Mouse (Mus musculus): ENCODE data around the gene Piezo1. TPM values are rescaled to one million over a fixed set of nuclear protein-coding genes. Genes with fewer than 3 reads are reported as not detected.

Gene Piezo1
- total and polyA plus RNA-seq, 2 experiments from 2014 or later = 1.2 to 10.0 TPM

DNA sequence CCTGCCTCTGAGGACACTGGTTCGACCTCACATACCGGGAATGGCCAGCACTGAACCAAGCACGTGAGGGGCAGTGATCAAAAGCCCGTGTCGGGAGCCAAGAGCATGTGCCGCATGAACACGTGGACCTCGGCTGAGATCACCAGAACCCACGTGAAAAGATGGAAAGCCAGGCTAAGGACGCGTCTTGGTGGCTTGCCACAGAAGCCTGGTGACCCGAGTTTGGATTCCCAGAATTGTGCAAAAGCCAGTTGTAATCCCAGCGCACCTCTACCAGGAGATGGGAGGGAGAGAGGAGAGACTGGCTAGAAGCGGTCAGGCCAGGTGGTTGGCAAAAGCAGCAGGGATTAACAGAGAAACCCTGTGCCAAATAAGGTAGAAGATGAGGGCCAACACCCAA lies 35.4 kb downstream of the Piezo1 start:
- ATAC-seq (no peak), DNase-seq (ENCODE audit: low spot score) (no peak)
- no peaks in the 10 kb centered on the region for H3K27me3 ChIP-seq (ENCODE audit: insufficient read depth, low read length)
- TF ChIP-seq CTCF (IDR thresholded peaks at IDR 0.05; ENCODE audit: low read depth) = no peak
- no peaks in the 10 kb centered on the region for H3K36me3 ChIP-seq (ENCODE audit: insufficient read depth, low read length)
- H3K27ac ChIP-seq = no peak overlapping the region
- no peak overlapping the region for H3K9ac ChIP-seq (replicated peaks; ENCODE audit: low read length)
- H3K9me3 ChIP-seq (ENCODE audit: low read length) = no peaks in the 10 kb centered on the region
- no peak overlapping the region for H3K4me2 ChIP-seq (ENCODE audit: low read depth, low read length)
- 91% methylated on average over 14 of the region's 14 CpGs for WGBS
- H3K4me1 ChIP-seq (ENCODE audit: insufficient read depth, low read length) = no peaks in the 10 kb centered on the region
- no peak overlapping the region for H3K4me3 ChIP-seq (ENCODE audit: low read length)

DNA sequence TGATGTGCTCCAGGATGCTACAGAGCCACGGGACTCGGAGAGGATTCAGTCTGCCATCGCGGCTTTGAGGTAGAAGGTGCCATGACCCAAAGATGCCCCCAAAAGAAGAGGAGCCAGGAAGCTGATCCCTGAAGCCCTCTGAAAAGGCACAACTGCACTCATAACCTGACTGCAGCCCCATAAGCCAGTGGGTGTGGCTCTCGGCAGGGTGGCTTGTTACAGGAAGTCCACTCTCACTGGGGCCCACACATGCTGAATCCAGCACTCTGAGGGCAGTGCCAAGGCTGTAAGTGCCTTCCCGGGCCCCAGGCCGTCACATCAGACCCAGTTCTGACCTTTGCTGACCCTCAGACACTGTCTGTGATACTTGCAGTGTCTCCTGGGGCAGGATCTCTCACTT lies 38.7 kb downstream of the Piezo1 start:
- Histone ChIP-seq H3K4me3 (ENCODE audit: low read length) (no peak overlapping the region), H3K27ac (no peak overlapping the region), H3K9ac (replicated peaks; ENCODE audit: low read length) (no peak overlapping the region), H3K4me2 (ENCODE audit: low read depth, low read length) (no peak overlapping the region), H3K9me3 (ENCODE audit: low read length) (no peaks in the 10 kb centered on the region), H3K4me1 (ENCODE audit: insufficient read depth, low read length) (no peaks in the 10 kb centered on the region), H3K36me3 (ENCODE audit: insufficient read depth, low read length) (no peaks in the 10 kb centered on the region), H3K27me3 (ENCODE audit: insufficient read depth, low read length) (no peaks in the 10 kb centered on the region)
- TF ChIP-seq CTCF (IDR thresholded peaks at IDR 0.05; ENCODE audit: low read depth) = no peak
- ATAC-seq (no peak), DNase-seq (ENCODE audit: low spot score) (no peak)
- 77% methylated on average over 7 of the region's 7 CpGs for WGBS

DNA sequence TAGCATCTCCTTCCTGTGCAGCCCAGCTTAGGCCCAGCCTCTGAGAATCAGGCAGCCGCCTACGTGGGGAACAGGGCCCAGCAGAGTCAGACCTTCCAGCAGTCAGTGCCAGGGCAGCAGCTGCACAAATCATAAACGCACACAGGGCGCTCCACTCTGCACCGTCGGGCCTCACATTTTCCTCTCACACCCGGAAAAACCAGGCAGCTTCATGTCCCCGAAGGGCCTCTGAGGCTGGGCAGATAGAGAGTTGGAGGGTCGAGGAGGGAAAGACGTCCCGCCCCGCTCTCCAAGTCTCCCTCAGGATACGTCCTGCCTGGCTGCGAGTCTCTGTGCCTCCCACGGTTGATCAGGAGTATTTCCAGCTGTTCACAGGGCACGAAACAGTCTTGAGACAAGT lies 39.6 kb downstream of the Piezo1 start:
- Histone ChIP-seq H3K36me3 (ENCODE audit: insufficient read depth, low read length) (no peaks in the 10 kb centered on the region), H3K27me3 (ENCODE audit: insufficient read depth, low read length) (no peaks in the 10 kb centered on the region), H3K9me3 (ENCODE audit: low read length) (no peaks in the 10 kb centered on the region), H3K27ac (no peak overlapping the region), H3K4me1 (ENCODE audit: insufficient read depth, low read length) (no peaks in the 10 kb centered on the region), H3K4me3 (ENCODE audit: low read length) (no peak overlapping the region), H3K4me2 (ENCODE audit: low read depth, low read length) (no peak overlapping the region), H3K9ac (replicated peaks; ENCODE audit: low read length) (no peak overlapping the region)
- DNase-seq (ENCODE audit: low spot score) (no peak), ATAC-seq (no peak)
- 66% methylated on average over 16 of the region's 16 CpGs for WGBS
- no peak for TF ChIP-seq CTCF (IDR thresholded peaks at IDR 0.05; ENCODE audit: low read depth)

DNA sequence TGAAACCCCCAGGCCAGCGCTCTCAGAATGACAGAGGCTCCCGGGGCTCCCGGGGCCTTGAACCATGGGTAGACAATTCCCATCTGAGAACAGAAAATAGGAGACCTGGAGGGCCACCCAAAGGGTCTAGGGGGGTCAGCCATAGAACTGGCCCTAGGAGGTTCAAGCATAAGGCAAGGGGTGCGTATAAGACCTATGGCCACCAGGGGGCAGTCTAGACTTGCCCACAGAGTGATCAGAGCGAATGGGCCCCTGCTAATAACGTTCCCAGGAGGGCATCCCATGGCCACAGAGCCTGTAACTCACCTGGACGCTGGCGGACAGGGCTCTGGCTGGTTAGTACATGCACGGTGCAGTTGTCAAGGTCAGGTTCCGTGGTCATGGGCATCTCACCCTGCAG lies 50.3 kb downstream of the Piezo1 start:
- Histone ChIP-seq H3K4me1 (ENCODE audit: insufficient read depth, low read length) (no peaks in the 10 kb centered on the region), H3K4me3 (ENCODE audit: low read length) (no peak overlapping the region), H3K9ac (replicated peaks; ENCODE audit: low read length) (no peak overlapping the region), H3K9me3 (ENCODE audit: low read length) (no peaks in the 10 kb centered on the region), H3K27me3 (ENCODE audit: insufficient read depth, low read length) (no peaks in the 10 kb centered on the region), H3K4me2 (ENCODE audit: low read depth, low read length) (no peak overlapping the region), H3K36me3 (ENCODE audit: insufficient read depth, low read length) (no peaks in the 10 kb centered on the region), H3K27ac (no peak overlapping the region)
- 35% methylated on average over 10 of the region's 10 CpGs for WGBS
- DNase-seq (ENCODE audit: low spot score) (peak; percentile 89), ATAC-seq (peak; percentile 34; the same call in 1 of the 2 replicates)
- TF ChIP-seq CTCF (IDR thresholded peaks at IDR 0.05; ENCODE audit: low read depth) = peak; percentile 94

DNA sequence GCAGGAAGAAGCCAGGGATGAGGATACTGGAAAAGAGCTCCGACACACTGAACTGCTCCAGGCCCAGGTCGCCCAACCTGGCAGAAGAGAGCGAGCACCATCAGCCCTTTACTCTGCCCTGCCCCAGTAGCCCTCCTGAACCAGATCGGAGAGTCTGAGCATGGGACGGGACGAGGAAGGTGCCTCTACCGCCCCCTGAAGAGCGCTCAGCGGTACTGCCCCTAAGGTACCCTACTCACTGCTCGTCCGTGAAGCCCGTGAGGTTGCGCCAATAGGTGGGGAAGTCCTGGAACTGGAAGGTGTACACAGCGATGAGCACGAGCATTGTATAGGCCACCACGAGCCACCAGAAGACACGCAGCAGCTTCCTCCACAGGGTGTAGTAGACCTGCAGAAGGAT lies 53.2 kb downstream of the Piezo1 start:
- H3K36me3 ChIP-seq (ENCODE audit: insufficient read depth, low read length) = no peaks in the 10 kb centered on the region
- no peak overlapping the region for H3K27ac ChIP-seq
- H3K27me3 ChIP-seq (ENCODE audit: insufficient read depth, low read length) = no peaks in the 10 kb centered on the region
- 67% methylated on average over 17 of the region's 17 CpGs for WGBS
- H3K9ac ChIP-seq (replicated peaks; ENCODE audit: low read length) = no peak overlapping the region
- no peak for DNase-seq (ENCODE audit: low spot score)
- no peaks in the 10 kb centered on the region for H3K4me1 ChIP-seq (ENCODE audit: insufficient read depth, low read length)
- TF ChIP-seq CTCF (IDR thresholded peaks at IDR 0.05; ENCODE audit: low read depth) = peak; percentile 46
- no peaks in the 10 kb centered on the region for H3K9me3 ChIP-seq (ENCODE audit: low read length)
- no peak overlapping the region for H3K4me3 ChIP-seq (ENCODE audit: low read length)
- no peak overlapping the region for H3K4me2 ChIP-seq (ENCODE audit: low read depth, low read length)
- no peak for ATAC-seq

DNA sequence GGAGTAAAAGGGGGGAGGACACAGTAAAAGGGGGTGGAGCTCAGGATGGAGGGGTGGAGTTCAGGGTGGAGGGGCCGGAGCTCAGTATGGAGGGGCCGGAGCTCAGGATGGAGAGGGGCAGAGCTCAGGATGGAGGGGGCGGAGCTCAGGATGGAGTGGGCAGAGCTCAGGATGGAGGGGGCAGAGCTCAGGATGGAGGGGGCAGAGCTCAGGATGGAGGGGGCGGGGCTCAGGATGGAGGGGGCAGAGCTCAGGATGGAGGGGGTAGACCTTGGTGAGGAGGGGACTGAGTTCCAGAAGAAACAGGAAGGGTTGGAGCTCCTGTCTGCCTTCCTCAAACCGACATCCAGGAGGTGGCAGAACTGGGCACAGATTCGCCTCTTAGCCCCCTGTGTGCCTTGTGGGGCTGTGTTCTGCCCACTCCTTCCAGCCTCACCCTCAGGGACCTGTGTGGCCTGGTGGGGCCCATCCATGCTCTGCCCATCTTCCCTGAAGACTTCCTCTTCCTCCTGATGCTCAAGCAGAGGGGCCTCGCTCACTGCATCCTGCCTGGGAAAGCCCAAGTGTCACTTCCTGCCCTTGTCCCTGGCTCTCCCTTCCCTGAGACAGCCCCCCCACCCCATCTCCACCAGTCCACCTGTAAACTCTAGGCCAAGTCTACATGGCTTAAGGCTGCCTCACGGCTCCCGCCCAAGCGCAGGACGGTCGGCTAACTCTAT lies 54.0 kb downstream of the Piezo1 start:
- Histone ChIP-seq H3K4me3 (ENCODE audit: low read length) (no peak overlapping the region), H3K4me2 (ENCODE audit: low read depth, low read length) (no peak overlapping the region), H3K9ac (replicated peaks; ENCODE audit: low read length) (no peak overlapping the region), H3K27me3 (ENCODE audit: insufficient read depth, low read length) (no peaks in the 10 kb centered on the region), H3K27ac (no peak overlapping the region), H3K4me1 (ENCODE audit: insufficient read depth, low read length) (no peaks in the 10 kb centered on the region), H3K36me3 (ENCODE audit: insufficient read depth, low read length) (no peaks in the 10 kb centered on the region), H3K9me3 (ENCODE audit: low read length) (no peaks in the 10 kb centered on the region)
- DNase-seq (ENCODE audit: low spot score) = no peak
- WGBS = 80% methylated on average over 12 of the region's 12 CpGs
- ATAC-seq = no peak
- no peak for TF ChIP-seq CTCF (IDR thresholded peaks at IDR 0.05; ENCODE audit: low read depth)

DNA sequence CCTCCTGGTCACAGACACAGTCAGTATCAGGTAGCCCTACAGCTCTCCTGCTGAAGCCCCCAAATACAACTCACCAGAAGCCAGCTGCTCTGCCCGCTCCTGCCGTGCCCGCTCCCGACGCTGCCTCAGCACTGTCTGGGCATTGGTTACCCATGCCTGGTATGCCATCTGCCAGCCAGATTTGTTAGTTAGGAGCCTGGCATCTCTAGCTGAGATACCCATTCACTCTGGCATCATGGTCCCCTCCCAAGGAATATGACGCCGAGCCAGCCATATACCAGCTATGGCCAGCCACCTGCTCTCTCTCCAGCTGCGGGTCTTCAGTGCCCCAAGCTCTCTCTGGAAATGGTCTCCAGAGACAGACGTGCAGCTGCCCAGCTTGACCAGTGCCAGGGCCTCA lies 62.7 kb downstream of the Piezo1 start:
- no peaks in the 10 kb centered on the region for H3K27me3 ChIP-seq (ENCODE audit: insufficient read depth, low read length)
- no peak overlapping the region for H3K9ac ChIP-seq (replicated peaks; ENCODE audit: low read length)
- no peaks in the 10 kb centered on the region for H3K4me1 ChIP-seq (ENCODE audit: insufficient read depth, low read length)
- no peak overlapping the region for H3K4me3 ChIP-seq (ENCODE audit: low read length)
- DNase-seq (ENCODE audit: low spot score) = peak; percentile 48
- TF ChIP-seq CTCF (IDR thresholded peaks at IDR 0.05; ENCODE audit: low read depth) = no peak
- peaks cover 11% of the 10 kb centered on the region for H3K36me3 ChIP-seq (ENCODE audit: insufficient read depth, low read length)
- ATAC-seq = no peak
- 65% methylated on average over 9 of the region's 9 CpGs for WGBS
- no peaks in the 10 kb centered on the region for H3K9me3 ChIP-seq (ENCODE audit: low read length)
- no peak overlapping the region for H3K4me2 ChIP-seq (ENCODE audit: low read depth, low read length)
- H3K27ac ChIP-seq = no peak overlapping the region; the same call in 1 of the 2 replicates
